Mouse (Mus musculus) MEL (cell line): ENCODE data around the gene A730071L15Rik.

Experiments used
- CTCF ChIP-seq, 3 experiments: IDR thresholded peaks in 2 of 3; conservative IDR thresholded peaks in 1 of 3; 2 replicates each; pipeline ENCODE4 v1.5.1; 2011 to 2012; ENCODE audit warnings: low read length in 3 of 3, low read depth in 2 of 3, mild to moderate bottlenecking in 2 of 3, improper control_type of control experiment in 1 of 3, inconsistent platforms in 1 of 3, mixed read lengths in 1 of 3, moderate library complexity in 1 of 3; ENCODE audit not compliant: control insufficient read depth in 1 of 3, insufficient read depth in 1 of 3, poor library complexity in 1 of 3, severe bottlenecking in 1 of 3
- EP300 ChIP-seq, 2 experiments: IDR thresholded peaks; 2 replicates each; pipeline ENCODE4 v1.6.1; 2011; ENCODE audit warnings: improper control_type of control experiment in 2 of 2, low read length in 2 of 2, low read depth in 1 of 2, mild to moderate bottlenecking in 1 of 2
- POLR2A ChIP-seq, 2 experiments: IDR thresholded peaks; 2 replicates each; pipeline ENCODE4 v1.6.1; 2011 to 2012; ENCODE audit warnings: low read length in 2 of 2, mild to moderate bottlenecking in 2 of 2, control low read depth in 1 of 2, improper control_type of control experiment in 1 of 2, low read depth in 1 of 2, moderate library complexity in 1 of 2; ENCODE audit not compliant: control insufficient read depth in 1 of 2, insufficient read depth in 1 of 2, poor library complexity in 1 of 2
- USF1 ChIP-seq: IDR thresholded peaks from 2 replicates; pipeline ENCODE4 v1.6.1; 2014; ENCODE audit warnings: low read depth, mild to moderate bottlenecking, inconsistent platforms, low read length, improper control_type of control experiment, moderate library complexity
- ZNF384 ChIP-seq: IDR thresholded peaks from 2 replicates; pipeline ENCODE4 v1.6.1; 2012; ENCODE audit warnings: low read depth, mild to moderate bottlenecking, inconsistent platforms, low read length, improper control_type of control experiment

- no peak for TF ChIP-seq USF1
- TF ChIP-seq POLR2A (IDR thresholded peaks at IDR 0.05; ENCODE audit: control insufficient read depth in 1 of 2, insufficient read depth in 1 of 2, low read depth in 1 of 2, low read length in 2 of 2, poor library complexity in 1 of 2): no peak
- no peak for TF ChIP-seq EP300 (IDR thresholded peaks at IDR 0.05; ENCODE audit: low read depth in 1 of 2, low read length in 2 of 2)
- no peak for TF ChIP-seq CTCF (IDR thresholded peaks at IDR 0.05 in 2 of 3, conservative IDR thresholded peaks at IDR 0.05 in 1 of 3; ENCODE audit: control insufficient read depth in 1 of 3, insufficient read depth in 1 of 3, low read depth in 2 of 3, low read length in 3 of 3, poor library complexity in 1 of 3, severe bottlenecking in 1 of 3)
- no peak for TF ChIP-seq ZNF384
Observed at GRCm38 (mm10) chr11:6163706-6164105, 36.1 kb upstream of the A730071L15Rik start.
